Mouse (Mus musculus): ENCODE measurements around the gene Zscan18.

- TF ChIP-seq GATA1 (IDR thresholded peaks at IDR 0.05; ENCODE audit: low read length) (no peak), TAL1 (IDR thresholded peaks at IDR 0.05; ENCODE audit: low read length) (no peak)
Measured at GRCm38 (mm10) chr7:12815566-12815965, 12.1 kb upstream of the Zscan18 start.
